Mouse (Mus musculus): ENCODE data around the gene Nek1. TPM values are rescaled to one million over a fixed set of nuclear protein-coding genes. Genes with fewer than 3 reads are reported as not detected.

The Nek1 gene
- polyA plus RNA-seq, 2 experiments = 10.8 to 23.0 TPM

- no peak for DNase-seq (ENCODE audit: low spot score)
- Histone ChIP-seq H3K9ac (ENCODE audit: low read depth, low read length, severe bottlenecking) (no peak overlapping the region), H3K36me3 (ENCODE audit: control insufficient read depth, insufficient read depth, low read length) (no peaks in the 10 kb centered on the region), H3K27ac (replicated peaks; ENCODE audit: low read depth, low read length) (no peak overlapping the region), H3K27me3 (ENCODE audit: control insufficient read depth, insufficient read depth, low read length) (no peaks in the 10 kb centered on the region), H3K4me2 (replicated peaks; ENCODE audit: low read depth, low read length, severe bottlenecking) (no peak overlapping the region), H3K4me3 (replicated peaks; ENCODE audit: low read length) (no peak overlapping the region), H3K9me3 (ENCODE audit: control insufficient read depth, low read length) (no peaks in the 10 kb centered on the region), H3K4me1 (ENCODE audit: control insufficient read depth, insufficient read depth, low read length) (peaks cover 2% of the 10 kb centered on the region; the same call in 1 of the 2 replicates)
- TF ChIP-seq POLR2A (IDR thresholded peaks at IDR 0.05; ENCODE audit: borderline replicate concordance, extremely low read depth, insufficient read depth, insufficient read length) = no peak
- ATAC-seq (ENCODE audit: low FRiP score, low read depth) = no peak
- WGBS = 76% methylated on average over 5 of the region's 5 CpGs
Measured at GRCm38 (mm10) chr8:60952803-60953202, 40.2 kb upstream of the Nek1 start.

DNA sequence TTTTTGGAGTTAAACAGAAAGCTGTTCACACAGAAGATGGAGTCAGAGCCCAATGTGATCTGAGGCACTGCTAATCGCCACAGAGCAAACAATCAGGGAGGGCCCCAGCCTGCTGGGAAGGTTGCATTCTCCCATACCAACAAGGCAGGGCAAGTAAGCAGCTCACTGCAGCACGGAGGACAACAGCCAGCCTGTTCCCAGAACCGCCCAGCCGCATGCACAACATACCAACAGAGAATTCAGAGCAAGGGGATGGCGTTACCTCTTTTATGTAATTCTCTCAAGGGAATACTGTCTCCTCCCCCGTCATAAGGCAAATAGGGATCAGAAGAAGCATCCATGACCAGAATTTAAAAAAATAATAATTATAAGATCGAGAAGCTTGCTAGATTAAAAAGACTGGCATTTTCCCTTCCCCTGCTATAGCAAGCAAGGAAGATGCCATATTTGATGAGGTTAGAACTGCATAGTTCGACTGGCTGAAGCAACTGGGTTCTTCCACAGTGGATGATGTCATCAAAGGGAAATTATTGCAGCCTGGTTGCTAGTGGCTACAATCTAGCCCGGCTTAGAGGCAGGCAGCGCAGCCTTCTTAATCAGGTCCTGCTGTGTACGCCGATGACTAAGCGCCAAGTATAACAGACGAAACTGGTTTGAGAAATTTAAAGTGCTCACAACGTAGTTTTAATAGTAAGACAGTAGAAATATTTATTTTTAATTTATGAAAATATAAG is 38.5 kb upstream of the Nek1 start:
- Histone ChIP-seq H3K9ac (ENCODE audit: low read depth, low read length, severe bottlenecking) (peak overlapping the region; percentile 52), H3K27me3 (ENCODE audit: control insufficient read depth, insufficient read depth, low read length) (no peaks in the 10 kb centered on the region), H3K36me3 (ENCODE audit: control insufficient read depth, insufficient read depth, low read length) (no peaks in the 10 kb centered on the region), H3K9me3 (ENCODE audit: control insufficient read depth, low read length) (no peaks in the 10 kb centered on the region), H3K4me1 (ENCODE audit: control insufficient read depth, insufficient read depth, low read length) (peaks cover 2% of the 10 kb centered on the region; the same call in 1 of the 2 replicates), H3K4me2 (replicated peaks; ENCODE audit: low read depth, low read length, severe bottlenecking) (peak overlapping the region; percentile 65), H3K27ac (replicated peaks; ENCODE audit: low read depth, low read length) (peak overlapping the region; percentile 87), H3K4me3 (replicated peaks; ENCODE audit: low read length) (peak overlapping the region; percentile 39)
- no peak for TF ChIP-seq POLR2A (IDR thresholded peaks at IDR 0.05; ENCODE audit: borderline replicate concordance, extremely low read depth, insufficient read depth, insufficient read length)
- ATAC-seq (ENCODE audit: low FRiP score, low read depth) (peak; percentile 95), DNase-seq (ENCODE audit: low spot score) (peak; percentile 96)
- WGBS = 2% methylated on average over 15 of the region's 15 CpGs

DNA sequence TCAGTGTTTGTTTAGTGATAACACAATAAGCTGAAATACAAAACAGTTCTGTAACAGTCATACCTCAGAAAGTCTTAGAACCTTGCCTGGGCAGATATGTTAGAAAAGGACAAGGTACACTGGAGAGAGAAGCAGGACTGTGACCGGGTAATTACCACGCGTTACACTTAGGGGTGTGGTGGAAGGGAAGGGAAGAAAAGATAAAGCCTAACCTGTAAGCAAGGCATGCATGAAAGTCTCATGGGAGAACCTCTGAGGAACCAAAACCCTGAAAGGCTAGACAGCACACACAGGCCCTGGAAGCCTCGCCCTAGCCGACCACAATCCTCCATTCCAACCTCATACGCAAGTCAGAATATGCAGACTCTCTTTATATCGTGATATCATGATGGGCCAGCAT is 36.1 kb upstream of the Nek1 start:
- Histone ChIP-seq H3K36me3 (ENCODE audit: control insufficient read depth, insufficient read depth, low read length) (no peaks in the 10 kb centered on the region), H3K4me2 (replicated peaks; ENCODE audit: low read depth, low read length, severe bottlenecking) (no peak overlapping the region), H3K27me3 (ENCODE audit: control insufficient read depth, insufficient read depth, low read length) (no peaks in the 10 kb centered on the region), H3K27ac (replicated peaks; ENCODE audit: low read depth, low read length) (no peak overlapping the region), H3K9ac (ENCODE audit: low read depth, low read length, severe bottlenecking) (no peak overlapping the region), H3K9me3 (ENCODE audit: control insufficient read depth, low read length) (no peaks in the 10 kb centered on the region), H3K4me1 (ENCODE audit: control insufficient read depth, insufficient read depth, low read length) (peaks cover 3% of the 10 kb centered on the region; the same call in 1 of the 2 replicates), H3K4me3 (replicated peaks; ENCODE audit: low read length) (no peak overlapping the region)
- no peak for TF ChIP-seq POLR2A (IDR thresholded peaks at IDR 0.05; ENCODE audit: borderline replicate concordance, extremely low read depth, insufficient read depth, insufficient read length)
- DNase-seq (ENCODE audit: low spot score) (no peak), ATAC-seq (ENCODE audit: low FRiP score, low read depth) (no peak)
- 90% methylated on average over 7 of the region's 7 CpGs for WGBS

DNA sequence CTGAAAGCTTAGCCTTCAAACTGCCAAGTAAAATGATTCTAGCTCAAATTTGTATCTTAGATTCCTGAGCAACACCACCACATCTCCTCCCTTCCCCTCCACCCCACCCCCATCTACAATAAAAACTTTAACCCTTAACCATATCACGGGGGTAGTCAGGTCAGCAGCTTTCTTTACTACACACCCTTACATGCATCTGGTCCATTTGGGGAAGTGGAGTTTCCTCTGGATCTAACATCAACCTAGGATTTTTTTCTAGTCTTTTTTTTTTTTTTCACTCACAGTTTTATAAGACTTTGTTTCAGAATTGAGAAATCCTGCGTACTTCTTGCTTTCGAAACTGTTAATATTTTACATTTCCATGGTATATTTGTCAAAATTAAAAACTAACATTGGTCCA is 30.2 kb upstream of the Nek1 start:
- H3K9ac ChIP-seq (ENCODE audit: low read depth, low read length, severe bottlenecking) = no peak overlapping the region
- no peak overlapping the region for H3K4me3 ChIP-seq (replicated peaks; ENCODE audit: low read length)
- no peak overlapping the region for H3K27ac ChIP-seq (replicated peaks; ENCODE audit: low read depth, low read length)
- 61% methylated on average over 3 of the region's 3 CpGs for WGBS
- no peak overlapping the region for H3K4me2 ChIP-seq (replicated peaks; ENCODE audit: low read depth, low read length, severe bottlenecking)
- no peak for TF ChIP-seq POLR2A (IDR thresholded peaks at IDR 0.05; ENCODE audit: borderline replicate concordance, extremely low read depth, insufficient read depth, insufficient read length)
- DNase-seq (ENCODE audit: low spot score) = no peak
- ATAC-seq (ENCODE audit: low FRiP score, low read depth) = no peak
- no peaks in the 10 kb centered on the region for H3K27me3 ChIP-seq (ENCODE audit: control insufficient read depth, insufficient read depth, low read length)
- H3K9me3 ChIP-seq (ENCODE audit: control insufficient read depth, low read length) = no peaks in the 10 kb centered on the region
- H3K4me1 ChIP-seq (ENCODE audit: control insufficient read depth, insufficient read depth, low read length) = peaks cover 18% of the 10 kb centered on the region
- no peaks in the 10 kb centered on the region for H3K36me3 ChIP-seq (ENCODE audit: control insufficient read depth, insufficient read depth, low read length)

DNA sequence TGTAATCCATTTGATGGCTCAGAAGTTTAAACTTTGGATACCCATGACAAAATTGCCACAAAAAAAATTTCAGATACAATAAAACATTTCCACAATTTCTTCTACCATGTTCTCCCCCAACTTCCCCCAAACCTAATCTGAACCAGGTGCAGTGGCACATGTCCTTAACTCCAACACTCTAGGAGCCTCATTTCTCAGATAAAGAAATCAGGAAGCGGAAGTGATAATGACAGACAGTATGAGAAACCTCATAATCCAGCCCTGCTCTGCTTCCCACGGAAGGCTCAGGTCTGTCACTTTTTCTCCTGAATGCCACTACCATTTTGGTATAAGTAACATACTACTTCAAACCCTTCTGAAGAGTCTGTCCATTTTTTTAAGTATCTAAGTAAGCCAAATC is 29.1 kb upstream of the Nek1 start:
- Histone ChIP-seq H3K36me3 (ENCODE audit: control insufficient read depth, insufficient read depth, low read length) (no peaks in the 10 kb centered on the region), H3K4me1 (ENCODE audit: control insufficient read depth, insufficient read depth, low read length) (peaks cover 18% of the 10 kb centered on the region), H3K27me3 (ENCODE audit: control insufficient read depth, insufficient read depth, low read length) (no peaks in the 10 kb centered on the region), H3K9ac (ENCODE audit: low read depth, low read length, severe bottlenecking) (no peak overlapping the region), H3K9me3 (ENCODE audit: control insufficient read depth, low read length) (no peaks in the 10 kb centered on the region), H3K27ac (replicated peaks; ENCODE audit: low read depth, low read length) (no peak overlapping the region), H3K4me3 (replicated peaks; ENCODE audit: low read length) (no peak overlapping the region), H3K4me2 (replicated peaks; ENCODE audit: low read depth, low read length, severe bottlenecking) (no peak overlapping the region)
- ATAC-seq (ENCODE audit: low FRiP score, low read depth) = no peak
- 61% methylated on average over 2 of the region's 2 CpGs for WGBS
- no peak for DNase-seq (ENCODE audit: low spot score)
- no peak for TF ChIP-seq POLR2A (IDR thresholded peaks at IDR 0.05; ENCODE audit: borderline replicate concordance, extremely low read depth, insufficient read depth, insufficient read length)
